Mouse (Mus musculus) heart, postnatal 36 days (tissue): ENCODE results near the gene Mamstr. TPM values are rescaled to one million over a fixed set of nuclear protein-coding genes. Genes with fewer than 3 reads are reported as not detected.

Source experiments
- DNase-seq, 2 experiments: peaks; one replicate each; pipeline ENCODE4 v3.0.0; 2021 to 2022
- intact Hi-C: fragments of 180-260 bp; cut with DNase I; formaldehyde crosslinking; loops from one replicate; pipeline ENCODE4 v1.15.1; 2025
- total RNA-seq, 2 experiments: library from RNA; stranded (reverse); gene quantifications; 2 replicates each; pipeline ENCODE4 v1.2.3; 2021

Gene Mamstr
- total RNA-seq = 1 to 10 TPM; 4.3 to 7.5 TPM

- no peak for DNase-seq
Measured at GRCm38 (mm10) chr7:45639561-45640027, at the start of gene Mamstr. TSS of gene Mamstr (plus strand) at chr7:45639977.

DNA sequence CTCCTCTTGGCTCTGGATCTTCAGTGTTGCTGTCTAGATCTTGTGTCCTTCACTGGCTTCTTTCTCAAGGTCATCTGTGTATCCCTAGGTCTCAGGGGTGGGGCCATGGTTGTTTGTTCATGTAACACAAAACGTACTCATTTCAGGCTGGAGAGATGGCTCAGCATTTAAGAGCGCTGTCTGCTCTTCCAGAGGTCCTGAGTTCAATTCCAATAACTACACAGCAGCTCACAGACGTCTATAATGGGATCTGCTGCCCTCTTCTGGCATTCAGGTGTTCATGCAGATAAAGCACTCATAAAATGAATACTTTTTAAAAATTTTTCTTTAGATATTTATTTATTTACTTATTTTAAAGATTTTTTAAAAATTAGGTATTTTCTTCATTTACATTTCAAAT is 48.9 kb upstream of the Mamstr start:
- DNase-seq = no peak
- intact Hi-C loops = loop anchor here (5.0 kb wide), 1 partner anchor 36 kb away; the partner anchor contains the start of gene Rasip1

More at GRCm38 (mm10) chr7:45639561-45640027, at the start of gene Mamstr:
- intact Hi-C loops = no loop called here

DNA sequence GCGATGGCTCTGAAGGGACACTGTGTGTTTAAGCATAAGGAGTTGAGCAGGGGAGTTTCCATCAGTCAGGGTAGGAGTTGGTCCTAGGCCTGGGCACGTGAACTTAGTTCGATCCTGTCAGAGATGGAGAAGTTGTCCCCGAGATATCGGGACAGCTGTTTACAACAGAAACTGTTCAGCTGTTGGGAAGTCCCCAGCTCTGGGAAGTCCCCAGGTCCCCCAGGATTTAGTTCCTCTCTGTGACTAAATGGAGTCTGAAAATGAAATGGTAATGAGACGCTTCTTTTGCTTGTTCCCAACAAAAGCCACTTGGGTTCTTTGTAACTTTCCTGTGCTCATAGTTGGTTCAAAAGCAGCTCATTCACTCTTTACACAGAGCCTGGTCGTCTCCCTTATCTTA is 47.9 kb upstream of the Mamstr start:
- intact Hi-C loops = loop anchor here (2.0 to 5.0 kb wide), 2 partner anchors 35 to 91 kb away; partner anchors contain the start of gene Rasip1
- DNase-seq = no peak

- DNase-seq = peak; percentile 71 to 78
- intact Hi-C loops = loop anchor here (2.0 to 5.0 kb wide), 2 partner anchors 34 to 90 kb away; partner anchors contain the start of gene Rasip1
Measured at GRCm38 (mm10) chr7:45593118-45593815, 46.5 kb upstream of the Mamstr start.

GRCm38 (mm10) chr7:45595176-45595575 is 44.6 kb upstream of the Mamstr start:
- no peak for DNase-seq
- intact Hi-C loops = loop anchor here (1.0 kb wide), 1 partner anchor 16 kb away; no protein-coding TSS in a partner anchor

- intact Hi-C loops = no loop called here
- DNase-seq = no peak
Measured at GRCm38 (mm10) chr7:45596107-45596506, 43.7 kb upstream of the Mamstr start.

- DNase-seq = no peak
- intact Hi-C loops = no loop called here
Measured at GRCm38 (mm10) chr7:45597013-45597412, 42.8 kb upstream of the Mamstr start.

DNA sequence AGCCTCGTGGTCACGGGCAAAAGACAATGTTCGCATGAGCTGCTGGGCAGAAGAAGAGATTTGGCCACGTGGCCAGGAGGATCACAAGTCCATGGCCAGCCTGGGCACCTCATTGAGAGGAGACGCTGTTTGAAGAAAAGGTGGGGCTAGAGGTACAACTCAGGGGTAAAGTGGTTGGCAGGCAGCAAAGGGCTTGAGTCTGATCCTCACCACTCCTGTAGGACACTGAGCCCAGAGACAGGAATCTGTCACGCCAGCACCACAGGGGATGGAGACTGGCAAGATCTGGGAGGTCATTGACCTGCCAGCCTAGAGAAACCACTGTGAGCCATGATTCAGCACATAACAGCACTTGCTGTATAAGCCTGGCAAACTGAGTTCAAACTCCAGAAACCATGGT is 42.2 kb upstream of the Mamstr start:
- intact Hi-C loops = no loop called here

DNA sequence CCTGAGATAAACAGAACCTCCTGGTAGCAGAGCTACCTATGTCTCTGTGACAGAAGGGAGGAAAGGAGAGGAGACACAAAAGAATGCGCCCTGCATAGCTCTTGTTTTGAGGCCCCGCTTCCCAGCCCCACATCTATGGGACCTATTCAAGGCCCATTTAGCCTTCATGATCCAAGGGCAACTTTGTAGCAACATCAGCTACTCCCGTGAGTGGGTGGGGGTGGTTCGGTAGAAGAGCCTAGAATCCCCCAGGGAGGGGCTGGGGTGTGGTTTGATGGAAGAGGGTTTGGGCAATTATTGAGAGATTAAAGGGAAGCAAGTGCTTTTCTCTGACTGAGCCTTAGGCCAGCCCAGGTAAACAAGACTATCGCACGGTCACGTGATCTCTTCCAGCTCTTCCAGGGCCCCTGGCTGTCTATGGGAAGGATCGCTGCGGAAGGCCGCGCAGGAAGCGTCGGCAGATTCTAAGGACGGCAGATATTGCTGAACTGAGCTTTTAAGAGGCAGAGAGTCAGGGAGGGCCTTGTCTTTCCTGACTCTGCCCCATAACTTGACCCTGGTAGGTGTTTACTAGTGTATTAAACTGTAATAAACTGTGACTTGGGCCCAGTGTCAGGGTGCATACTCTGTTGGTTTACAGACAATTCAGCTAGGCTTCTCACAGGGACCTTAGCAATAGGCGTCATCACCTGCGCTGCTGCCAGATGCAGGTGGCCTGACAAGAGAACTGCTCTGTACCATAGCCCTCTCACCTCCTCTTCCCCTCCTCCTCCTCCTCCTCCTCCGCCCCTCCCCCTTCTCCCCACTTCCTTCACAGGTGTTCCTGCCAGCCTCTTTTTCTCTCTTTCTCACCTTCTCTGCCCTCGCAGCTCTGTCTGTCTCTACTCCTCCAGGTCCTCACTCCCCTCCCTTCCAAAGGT is 40.6 kb upstream of the Mamstr start:
- intact Hi-C loops = no loop called here

More for the DNA sequence above, 42.2 kb upstream of the Mamstr start:
- no peak for DNase-seq

GRCm38 (mm10) chr7:45605704-45606289 is 34.0 kb upstream of the Mamstr start:
- intact Hi-C loops = no loop called here
- no peak for DNase-seq

More for the DNA sequence above, 40.6 kb upstream of the Mamstr start:
- DNase-seq = no peak

DNA sequence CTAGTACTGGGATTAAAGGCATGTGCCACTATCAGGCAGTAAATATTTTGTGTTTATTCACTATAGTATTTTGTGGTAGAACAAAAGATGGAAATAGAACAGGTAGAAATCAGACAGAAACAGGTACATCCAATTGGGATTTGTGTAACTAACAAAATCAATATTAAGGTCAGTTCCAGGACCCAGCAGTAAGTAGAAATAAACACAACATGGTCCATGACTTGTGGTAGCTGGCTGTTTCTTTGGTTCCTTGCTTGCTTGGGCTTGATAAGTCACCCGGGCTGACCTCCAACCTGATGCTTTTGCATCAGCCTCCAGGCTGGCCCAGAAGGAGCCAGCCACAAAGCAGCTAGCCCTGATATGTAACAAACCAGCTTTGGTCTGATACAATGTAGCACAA is 30.3 kb upstream of the Mamstr start:
- intact Hi-C loops = no loop called here
- DNase-seq = no peak

DNA sequence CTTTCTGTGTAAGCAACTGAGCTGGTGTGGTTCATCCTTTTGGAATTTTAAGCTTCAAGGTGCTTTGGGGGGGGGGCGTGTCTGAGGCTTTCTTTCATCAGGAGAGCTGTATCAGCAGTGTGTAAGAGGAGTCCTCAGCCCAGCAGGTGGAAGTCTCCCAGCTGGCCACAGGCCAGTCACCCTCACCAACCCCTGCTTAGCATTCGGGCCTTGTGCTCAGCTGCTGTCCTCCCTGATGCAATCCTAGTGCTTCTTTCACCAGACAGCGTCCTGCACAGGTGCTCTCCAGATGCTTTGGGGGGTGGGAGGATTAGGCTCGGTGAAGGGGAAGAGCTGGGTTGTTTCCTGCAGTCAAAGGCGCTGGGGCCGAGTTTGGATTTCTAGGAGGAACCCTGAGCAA is 23.5 kb upstream of the Mamstr start:
- DNase-seq = no peak
- intact Hi-C loops = no loop called here

DNA sequence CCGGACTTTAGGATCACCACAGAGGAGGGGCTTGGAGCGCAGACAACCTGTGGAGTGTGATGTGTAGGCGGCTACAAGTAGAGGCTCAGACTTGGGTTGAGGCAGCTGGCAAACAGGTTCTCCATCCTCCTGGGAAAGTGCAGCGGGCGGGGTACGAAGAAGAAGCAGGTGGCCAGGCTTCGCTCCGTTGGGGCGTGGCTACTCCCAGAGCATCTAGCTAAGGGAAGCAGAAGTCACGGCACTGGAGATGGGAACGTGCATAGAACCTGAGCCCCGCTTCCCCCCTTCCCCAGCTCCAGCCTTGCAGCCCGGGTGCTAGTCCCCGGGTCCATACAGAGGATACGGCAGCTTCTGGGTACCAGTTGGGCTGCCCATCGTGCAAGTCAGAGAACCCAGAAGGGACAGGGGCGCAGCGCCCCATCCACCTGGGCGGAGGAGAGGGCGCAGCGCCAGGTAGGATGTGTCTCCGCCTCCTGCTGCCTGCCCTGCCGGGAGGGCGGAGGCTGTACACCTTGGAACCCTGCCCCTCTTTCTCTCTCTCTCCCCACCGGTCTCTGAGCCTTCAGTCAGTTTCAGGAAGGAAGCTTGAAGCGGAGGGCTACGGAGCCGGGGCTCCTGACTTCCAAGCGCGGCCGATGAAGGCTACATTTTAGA is 22.6 kb upstream of the Mamstr start, which contains the start of gene Fut1:
Fut1 (plus strand) TSS at position 248 of the 654 bp plus-strand sequence.
- intact Hi-C loops = no loop called here
- no peak for DNase-seq

- intact Hi-C loops = no loop called here
- no peak for DNase-seq
Measured at GRCm38 (mm10) chr7:45618316-45618715, 21.5 kb upstream of the Mamstr start.

GRCm38 (mm10) chr7:45619592-45619991 is 20.2 kb upstream of the Mamstr start:
- intact Hi-C loops = no loop called here
- DNase-seq = no peak

DNA sequence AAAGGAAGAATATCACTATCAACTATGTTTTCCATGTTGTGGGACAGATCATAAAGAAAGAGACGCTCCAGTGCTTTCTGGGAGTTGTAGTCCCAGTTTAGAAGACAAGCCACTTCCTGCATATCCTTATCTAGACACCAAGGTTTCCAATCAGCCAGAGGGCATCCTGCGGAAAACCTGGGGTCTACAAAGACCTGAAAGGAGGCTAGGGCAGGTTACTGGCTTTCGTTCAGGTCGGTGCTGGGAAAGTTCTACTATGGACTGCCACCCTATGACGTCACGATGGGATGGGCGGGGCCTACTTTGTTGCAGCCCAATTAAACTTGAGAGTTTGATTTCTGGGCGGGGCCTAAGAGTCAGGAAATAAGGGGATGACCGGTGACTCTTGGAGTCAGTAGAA is 18.3 kb upstream of the Mamstr start, which contains the start of gene Izumo1:
Izumo1 (plus strand) TSS at position 369 of the 400 bp plus-strand sequence.
- intact Hi-C loops = no loop called here
- peak in 1 of 2 experiments; percentile 58 for DNase-seq

- DNase-seq = no peak
- intact Hi-C loops = no loop called here
Measured at GRCm38 (mm10) chr7:45623507-45623906, 16.3 kb upstream of the Mamstr start.

DNA sequence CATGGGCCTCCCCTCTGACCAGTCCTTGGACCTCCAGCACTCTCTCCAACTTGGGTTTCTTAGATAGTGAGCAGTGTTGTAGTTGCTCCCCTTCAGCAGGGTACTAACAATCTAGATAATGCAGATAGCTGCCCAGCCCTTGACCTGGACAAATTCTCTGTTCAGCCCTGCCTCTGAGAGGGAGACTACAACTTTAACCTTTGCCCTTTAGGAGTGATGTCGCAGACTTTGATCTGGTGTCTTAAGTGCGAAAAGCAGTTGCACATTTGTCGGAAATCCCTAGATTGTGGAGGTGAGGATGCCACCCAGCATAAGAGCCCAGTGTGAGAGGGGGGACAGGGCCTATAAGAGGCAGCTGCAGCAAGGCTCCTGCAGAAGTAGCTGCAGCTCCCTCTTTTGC is 15.1 kb upstream of the Mamstr start:
- intact Hi-C loops = loop anchor here (5.0 kb wide), 1 partner anchor 32 kb away; no protein-coding TSS in a partner anchor

DNA sequence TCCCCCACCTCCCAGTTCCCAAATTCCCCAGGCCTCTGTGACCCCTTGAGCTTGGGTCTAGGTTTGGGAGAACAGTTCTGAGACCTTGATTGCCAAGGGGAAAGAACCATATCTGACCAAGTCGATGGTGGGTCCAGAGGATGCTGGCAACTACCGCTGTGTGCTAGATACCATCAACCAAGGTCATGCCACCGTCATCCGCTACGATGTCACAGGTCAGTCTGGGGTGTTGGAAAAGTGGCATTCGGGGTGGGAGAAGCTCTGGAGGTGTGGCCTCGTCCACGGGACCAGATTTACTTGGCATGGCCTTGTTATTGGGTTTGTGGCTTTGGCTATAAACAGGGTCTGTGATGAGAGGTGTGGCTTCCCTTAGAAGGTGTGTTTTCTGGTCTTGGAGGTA is 14.3 kb upstream of the Mamstr start:
- no peak for DNase-seq
- intact Hi-C loops = loop anchor here (5.0 kb wide), 1 partner anchor 33 kb away; no protein-coding TSS in a partner anchor

More for the DNA sequence above, 15.1 kb upstream of the Mamstr start:
- DNase-seq = no peak

DNA sequence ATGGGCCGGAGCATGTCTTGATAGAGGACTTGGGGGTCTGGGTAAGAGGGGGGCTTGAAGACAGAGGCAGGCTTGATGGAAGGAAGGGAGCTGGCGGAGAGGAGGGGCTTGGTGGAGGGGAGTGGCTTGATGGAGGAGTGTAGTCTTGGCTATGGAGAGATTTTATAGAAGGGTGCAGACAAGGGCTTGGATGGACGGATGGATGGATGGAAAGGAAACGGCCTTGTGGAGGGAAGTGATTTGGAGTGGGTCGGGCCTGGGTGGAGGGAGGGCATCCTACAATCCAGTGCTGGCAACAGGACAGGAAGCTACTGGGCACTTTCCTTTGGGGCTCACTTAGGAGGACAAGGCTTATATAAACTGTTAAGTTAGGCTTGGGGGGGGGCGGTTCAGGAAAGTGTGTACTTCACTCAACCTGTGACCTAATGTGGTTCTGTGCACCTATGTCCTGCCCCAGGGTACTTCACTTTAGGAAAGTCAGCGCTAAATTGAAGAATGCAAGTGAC is 13.2 kb upstream of the Mamstr start:
- DNase-seq = no peak
- intact Hi-C loops = loop anchor here (5.0 kb wide), 1 partner anchor 34 kb away; no protein-coding TSS in a partner anchor
